ENCODE assay signal across 12 mouse cellular contexts in genomic region chr11:46185486-46185885, GRCm38 (mm10). TPM values are rescaled to one million over a fixed set of nuclear protein-coding genes. Genes with fewer than 3 reads are reported as not detected.
DNase-seq lines count a peak whose midpoint lies in the region; ATAC-seq and TF ChIP-seq lines count a peak whose summit lies in the region.
"Had no signal": no experiment of that assay in that cellular context is flagged by ENCODE, and none has a peak within 500 bp of the region (broad histone marks: within the 10 kb centered on the region; RNA-seq: fewer than 3 reads in every experiment).

No protein-coding gene starts in this region.

- H3K4me1 ChIP-seq in heart, embryonic 15.5 days (replicated peaks): 0 out of 2 replicates have a peak, but pooled peaks cover 3% of the 10 kb centered on the region
- no peaks in the 10 kb centered on the region for H3K4me1 ChIP-seq in heart, postnatal 0 days (ENCODE audit: control insufficient read depth, insufficient read depth)
- no peaks in the 10 kb centered on the region for H3K4me1 ChIP-seq in midbrain, embryonic 10.5 days

- no peak for DNase-seq in heart, adult 8-10 months (ENCODE audit: low spot score)
- peak; percentile 64 for DNase-seq in brain, embryonic 14.5 days (ENCODE audit: low read depth)
- DNase-seq in cerebellum, adult 9-10 months: peak; percentile 53
- peak; percentile 26 for DNase-seq in heart, postnatal 0 days (ENCODE audit: low spot score)
- DNase-seq in midbrain, embryonic 10.5 days (ENCODE audit: low spot score): no peak
- DNase-seq in adrenal gland, postnatal 10 days: no peak
- DNase-seq: adrenal gland, adult 2 months; lung, postnatal 10 days had no signal

- no peaks in the 10 kb centered on the region for H3K27me3 ChIP-seq in heart, embryonic 15.5 days
- no peaks in the 10 kb centered on the region for H3K27me3 ChIP-seq in heart, postnatal 0 days (ENCODE audit: control insufficient read depth, insufficient read depth, low read length)
- H3K27me3 ChIP-seq in midbrain, embryonic 10.5 days (ENCODE audit: low read depth, poor library complexity, severe bottlenecking): no peaks in the 10 kb centered on the region

- no peaks in the 10 kb centered on the region for H3K9me3 ChIP-seq in heart, embryonic 15.5 days (replicated peaks)
- no peaks in the 10 kb centered on the region for H3K9me3 ChIP-seq in heart, postnatal 0 days (replicated peaks; ENCODE audit: control insufficient read depth, low read length)
- no peaks in the 10 kb centered on the region for H3K9me3 ChIP-seq in midbrain, embryonic 10.5 days (replicated peaks)

- TF ChIP-seq CTCF in brain, embryonic 14.5 days (IDR thresholded peaks at IDR 0.05; ENCODE audit: borderline replicate concordance, extremely low read depth, insufficient read depth, insufficient read length): no peak
- TF ChIP-seq CTCF in heart, postnatal 0 days (IDR thresholded peaks at IDR 0.05; ENCODE audit: low read depth): no peak

- no peak overlapping the region for H3K4me2 ChIP-seq in heart, embryonic 15.5 days
- no peak overlapping the region for H3K4me2 ChIP-seq in heart, postnatal 0 days (ENCODE audit: low read depth, low read length)

- no peak overlapping the region for H3K9ac ChIP-seq in heart, embryonic 15.5 days
- no peak overlapping the region for H3K9ac ChIP-seq in heart, postnatal 0 days (replicated peaks; ENCODE audit: low read depth, low read length)

- TF ChIP-seq POLR2A in brain, embryonic 14.5 days (IDR thresholded peaks at IDR 0.05; ENCODE audit: borderline replicate concordance, extremely low read depth, insufficient read depth, insufficient read length, poor library complexity, severe bottlenecking): no peak

- H3K36me3 ChIP-seq in heart, embryonic 15.5 days: no peaks in the 10 kb centered on the region
- H3K36me3 ChIP-seq in heart, postnatal 0 days (replicated peaks; ENCODE audit: control insufficient read depth, insufficient read depth, low read length): no peaks in the 10 kb centered on the region
- no peaks in the 10 kb centered on the region for H3K36me3 ChIP-seq in midbrain, embryonic 10.5 days

- no peak for TF ChIP-seq EP300 in heart, postnatal 0 days (IDR thresholded peaks at IDR 0.05; ENCODE audit: low read depth)

- no peak overlapping the region for H3K4me3 ChIP-seq in heart, embryonic 15.5 days
- H3K4me3 ChIP-seq in heart, postnatal 0 days (ENCODE audit: low read depth, low read length): no peak overlapping the region
- H3K4me3 ChIP-seq in midbrain, embryonic 10.5 days: no peak overlapping the region
- H3K4me3 ChIP-seq: myocyte had no signal

- H3K27ac ChIP-seq in heart, embryonic 15.5 days: 0 out of 2 replicates have a peak overlapping the region, but pooled peaks have one; percentile 5
- H3K27ac ChIP-seq in heart, postnatal 0 days (ENCODE audit: low read depth): no peak overlapping the region
- no peak overlapping the region for H3K27ac ChIP-seq in midbrain, embryonic 10.5 days (replicated peaks)

- WGBS in heart, embryonic 15.5 days: 26% methylated on average over 4 of the region's 4 CpGs
- WGBS in heart, postnatal 0 days: 26% methylated on average over 4 of the region's 4 CpGs
- WGBS in midbrain, embryonic 10.5 days: 47% methylated on average over 4 of the region's 4 CpGs

- ATAC-seq in heart, embryonic 15.5 days (replicated peaks; ENCODE audit: insufficient number of reproducible peaks, insufficient read depth, low FRiP score, low read depth): peak; percentile 43; the same call in 1 of the 2 replicates
- no peak; the same call in 1 of the 2 replicates for ATAC-seq in heart, postnatal 0 days (ENCODE audit: insufficient read depth, low read depth)

RNA-seq across cellular contexts. Expression of gene Nipal4, which starts 19.2 kb away (rescaled TPM):
- polyA plus RNA-seq in heart, embryonic 15.5 days (2015; fragmentation: Nextera tagmentation; extraction: Ambion mirVana): 5.3 and 6.5 TPM in 2 replicates
- total RNA-seq in heart, adult 8-10 months (2022): under 1 TPM in 1 of 4 experiments, not detected in 3; 0.08 TPM
- 0.59 and 0.83 TPM in 2 replicates for polyA plus RNA-seq in brain, embryonic 14.5 days (2012; rRNA removed)
- total RNA-seq in heart, postnatal 0 days (2014; rRNA removed; ENCODE audit: low replicate concordance): 3.0 and 10.9 TPM in 2 replicates
- 2.1 and 2.5 TPM in 2 replicates for polyA plus RNA-seq in heart, postnatal 0 days (2015; fragmentation: Nextera tagmentation; extraction: Ambion mirVana)
- polyA plus RNA-seq in midbrain, embryonic 10.5 days (2016; fragmentation: Nextera tagmentation; extraction: Ambion mirVana): 1.00 and 1.3 TPM in 2 replicates
- under 1 TPM in 1 of 2 experiments, not detected in 1; 0.12 TPM for total RNA-seq in adrenal gland, postnatal 10 days (2021)
- total RNA-seq: adrenal gland, adult 2 months; hematopoietic stem cell, adult 5-6 weeks had no signal

RNA-seq across cellular contexts. Expression of gene Fndc9, which starts 49.8 kb away (rescaled TPM):
- polyA plus RNA-seq in heart, embryonic 15.5 days (2015; fragmentation: Nextera tagmentation; extraction: Ambion mirVana): 0.06 TPM in 1 of 2 replicates, not detected in the other
- not detected for total RNA-seq in heart, adult 8-10 months (2022)
- 1.3 and 2.6 TPM in 2 replicates for polyA plus RNA-seq in brain, embryonic 14.5 days (2012; rRNA removed)
- total RNA-seq in heart, postnatal 0 days (2014; rRNA removed; ENCODE audit: low replicate concordance): not detected in 2 replicates
- polyA plus RNA-seq in heart, postnatal 0 days (2015; fragmentation: Nextera tagmentation; extraction: Ambion mirVana): not detected in 2 replicates
- 0.51 and 0.75 TPM in 2 replicates for polyA plus RNA-seq in midbrain, embryonic 10.5 days (2016; fragmentation: Nextera tagmentation; extraction: Ambion mirVana)
- total RNA-seq in adrenal gland, postnatal 10 days (2021): not detected
- total RNA-seq: adrenal gland, adult 2 months; hematopoietic stem cell, adult 5-6 weeks had no signal
- polyA plus RNA-seq: adrenal gland, adult 2 months; small intestine, adult 2 months had no signal

Comparison
In these comparisons a context has a peak if more than half of its experiments do, and no peak if none do; other contexts are left out.
1. DNase-seq: peak in brain, embryonic 14.5 days (single experiment), cerebellum, adult 9-10 months (single experiment) and heart, postnatal 0 days (single experiment); none in heart, adult 8-10 months (single experiment), midbrain, embryonic 10.5 days (single experiment) and adrenal gland, postnatal 10 days (single experiment).